Mouse (Mus musculus) embryo, embryonic 10 days (tissue): ENCODE results near the gene Anp32a.
A peak's percentile ranks its signal among the peaks of the same experiment; 100 is the strongest.

Experiments
- DNase-seq: peaks from one replicate; pipeline ENCODE4 v3.0.0-alpha.2; 2015; ENCODE audit warnings: low spot score

Anp32a gene

GRCm38 (mm10) chr9:62346388-62346679 is 5.2 kb downstream of the Anp32a start:
- no peak for DNase-seq

DNA sequence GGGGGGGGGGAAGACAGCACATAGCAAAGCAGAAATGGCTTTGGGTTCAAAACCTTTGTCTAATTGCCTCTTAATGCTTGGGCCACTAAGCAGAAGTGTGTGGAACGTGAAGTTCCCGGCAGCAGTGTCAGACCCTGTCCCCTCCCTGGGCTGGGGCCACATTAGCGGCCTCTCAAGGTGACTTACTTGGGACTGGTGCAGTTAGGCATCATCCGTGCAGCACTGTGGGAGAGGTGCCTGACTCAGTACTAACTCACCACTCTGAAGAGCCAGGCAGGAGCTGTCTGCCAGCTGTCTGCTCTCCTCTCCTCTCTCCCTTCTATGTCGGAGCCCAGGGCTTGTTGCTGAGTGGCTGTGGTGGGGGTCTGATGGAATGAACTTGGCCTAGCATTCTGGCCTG is 6.1 kb downstream of the Anp32a start:
- no peak for DNase-seq

DNA sequence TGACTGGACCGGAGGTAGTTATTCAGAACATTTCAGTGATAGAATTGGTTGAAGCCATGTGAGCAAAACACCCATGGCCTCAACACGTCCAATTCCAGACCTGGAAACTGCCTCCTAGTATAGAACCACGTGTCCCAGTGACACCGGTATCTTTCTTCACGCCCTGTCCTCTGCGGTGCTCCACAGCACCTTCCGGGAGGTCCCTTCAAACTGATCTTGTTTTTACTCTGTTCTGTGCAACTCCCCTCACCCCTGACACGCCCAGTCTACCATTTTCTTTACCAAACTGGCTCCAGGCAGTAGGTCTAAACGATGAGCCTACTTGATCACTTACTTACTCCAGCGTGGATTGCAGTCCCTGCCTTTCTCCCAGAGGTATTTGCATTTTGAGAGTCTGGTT is 7.0 kb downstream of the Anp32a start:
- no peak for DNase-seq

GRCm38 (mm10) chr9:62348467-62348985 is 7.4 kb downstream of the Anp32a start:
- DNase-seq, result no peak

- no peak for DNase-seq
These were observed 8.2 kb downstream of the Anp32a start for GRCm38 (mm10) chr9:62349250-62349649.

DNA sequence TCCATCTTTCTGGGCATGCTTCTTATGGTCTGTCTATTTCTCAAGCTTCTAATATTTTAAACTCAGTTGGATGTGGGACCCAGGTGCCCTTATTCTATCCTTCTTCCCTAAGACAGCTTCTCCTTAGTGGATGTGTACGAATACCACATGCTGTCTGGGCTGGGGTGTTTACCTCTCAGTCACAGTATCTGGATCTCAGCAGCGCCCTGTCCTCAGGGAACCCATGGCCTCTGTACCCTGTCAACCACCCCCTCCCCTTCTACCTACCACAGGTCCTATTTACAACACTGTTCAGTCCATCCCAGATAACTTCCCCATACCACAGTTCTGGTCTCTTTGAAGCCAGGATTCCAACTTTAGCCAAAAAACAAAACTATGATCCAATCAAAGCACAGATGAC is 9.6 kb downstream of the Anp32a start:
- DNase-seq, result no peak

GRCm38 (mm10) chr9:62351200-62351599 is 10.1 kb downstream of the Anp32a start:
- no peak for DNase-seq

GRCm38 (mm10) chr9:62353784-62354183 is 12.7 kb downstream of the Anp32a start:
- no peak for DNase-seq

DNA sequence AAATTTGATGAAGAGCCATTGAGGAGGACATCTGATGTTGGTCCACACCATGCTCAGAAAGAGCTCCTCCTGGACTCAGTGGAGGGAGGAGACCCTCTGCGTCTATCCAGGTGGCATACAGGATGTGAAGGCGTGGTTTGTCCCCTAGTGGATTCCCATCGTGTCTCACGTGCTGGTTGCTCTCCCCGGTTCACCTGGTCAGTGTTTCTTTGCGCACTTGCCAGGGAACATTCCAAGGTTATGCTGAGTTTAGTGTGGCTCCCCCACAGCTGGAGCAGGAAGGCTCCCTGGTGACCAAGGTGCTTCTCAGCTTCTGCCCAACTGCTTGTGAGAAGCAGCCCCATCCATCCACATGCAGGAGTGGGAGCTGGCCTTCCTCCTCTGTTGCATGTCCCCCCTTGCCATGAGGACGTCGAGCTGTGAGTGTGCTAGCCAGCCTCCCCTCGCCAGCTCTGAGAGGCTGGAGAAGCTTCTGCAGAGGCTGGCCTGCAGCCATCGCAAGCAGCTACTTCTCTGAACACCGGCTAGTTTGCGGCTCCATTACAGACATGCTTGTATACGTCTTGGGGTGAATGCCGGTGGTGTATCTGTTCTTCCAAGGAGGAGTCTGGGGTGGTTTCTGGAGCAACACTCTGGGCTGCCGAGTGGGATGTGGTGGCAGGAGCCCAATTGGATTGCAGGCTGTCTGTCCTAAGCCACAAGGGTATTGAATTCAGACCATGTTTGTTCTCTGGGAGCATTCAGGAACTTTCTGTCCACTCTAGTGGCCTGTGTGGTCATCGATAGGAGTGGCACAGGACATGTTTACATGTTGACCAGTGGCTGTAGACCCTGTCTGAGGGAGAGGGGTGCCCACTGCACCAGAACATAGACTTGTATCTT is 14.0 kb downstream of the Anp32a start:
- no peak for DNase-seq

DNA sequence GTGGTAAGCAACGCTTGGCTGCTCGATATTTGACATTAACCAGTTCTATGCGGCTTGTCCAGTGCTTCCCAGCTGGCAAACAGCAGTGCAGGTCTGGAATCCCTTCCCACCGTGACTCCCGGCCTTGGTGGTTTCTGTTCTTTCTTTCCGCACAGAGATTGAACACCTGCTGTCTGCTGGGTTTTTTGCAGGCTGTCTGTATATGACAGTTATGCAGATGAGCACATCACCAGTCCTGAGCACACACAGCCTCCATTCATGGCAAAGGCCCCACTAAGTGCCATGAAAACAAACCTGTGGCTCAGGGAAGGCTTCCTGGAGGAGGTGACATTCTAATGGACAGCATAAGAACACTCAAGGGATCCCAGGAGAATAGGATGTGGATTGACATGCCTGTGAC is 14.7 kb downstream of the Anp32a start:
- no peak for DNase-seq

- DNase-seq, result no peak
These were observed 16.5 kb downstream of the Anp32a start for GRCm38 (mm10) chr9:62357593-62357992.

DNA sequence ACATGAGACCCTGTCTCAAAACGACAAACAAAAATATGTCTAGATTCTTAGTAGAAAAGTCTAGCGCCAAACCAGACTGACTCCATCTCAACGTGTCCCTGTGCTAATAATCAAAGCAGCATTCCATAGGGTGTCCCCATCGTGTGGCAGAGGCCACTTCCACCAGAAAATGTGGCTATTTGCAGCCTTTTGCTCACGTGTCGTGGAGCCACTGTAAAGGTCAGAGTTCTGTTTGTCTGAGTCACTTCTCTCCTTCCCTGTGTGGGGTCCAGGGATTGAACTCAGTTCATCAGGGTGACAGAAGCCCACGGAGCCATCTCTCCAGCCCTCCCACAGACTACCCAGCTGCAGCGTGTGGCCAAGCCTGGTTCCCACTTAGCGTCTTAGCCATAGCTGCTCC is 17.8 kb downstream of the Anp32a start:
- no peak for DNase-seq

- DNase-seq, result no peak
These were observed 19.8 kb downstream of the Anp32a start for GRCm38 (mm10) chr9:62360889-62361288.

DNA sequence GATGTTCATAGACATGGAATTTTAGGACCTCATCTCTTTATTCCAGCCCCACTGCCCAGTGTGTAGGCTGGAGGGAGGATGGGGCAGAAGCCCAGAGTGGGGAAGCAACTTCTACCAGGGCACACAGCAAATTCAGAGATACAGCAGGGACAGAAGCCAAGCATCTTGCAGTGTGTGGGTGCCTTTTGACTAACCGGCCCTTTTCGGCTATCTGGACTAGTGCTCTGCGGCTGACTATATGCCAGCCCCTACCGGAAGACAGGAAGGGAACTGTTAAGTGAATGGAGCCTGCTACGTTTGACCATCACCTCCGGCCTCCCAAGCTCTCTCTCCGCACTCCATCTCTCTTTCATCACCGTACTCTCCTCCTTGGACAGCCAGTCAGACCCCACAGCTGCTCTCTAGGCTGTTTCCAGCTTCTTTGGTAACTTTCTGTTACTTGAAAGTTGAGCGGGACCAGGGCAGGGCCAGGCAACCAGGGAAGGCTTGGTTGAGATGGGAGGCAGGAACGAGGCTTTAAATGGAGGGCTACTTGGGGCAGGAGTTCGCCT is 21.8 kb downstream of the Anp32a start:
- no peak for DNase-seq

GRCm38 (mm10) chr9:62363619-62364018 is 22.5 kb downstream of the Anp32a start:
- DNase-seq, result peak; percentile 94

GRCm38 (mm10) chr9:62364216-62364615 is 23.1 kb downstream of the Anp32a start:
- DNase-seq, result no peak

DNA sequence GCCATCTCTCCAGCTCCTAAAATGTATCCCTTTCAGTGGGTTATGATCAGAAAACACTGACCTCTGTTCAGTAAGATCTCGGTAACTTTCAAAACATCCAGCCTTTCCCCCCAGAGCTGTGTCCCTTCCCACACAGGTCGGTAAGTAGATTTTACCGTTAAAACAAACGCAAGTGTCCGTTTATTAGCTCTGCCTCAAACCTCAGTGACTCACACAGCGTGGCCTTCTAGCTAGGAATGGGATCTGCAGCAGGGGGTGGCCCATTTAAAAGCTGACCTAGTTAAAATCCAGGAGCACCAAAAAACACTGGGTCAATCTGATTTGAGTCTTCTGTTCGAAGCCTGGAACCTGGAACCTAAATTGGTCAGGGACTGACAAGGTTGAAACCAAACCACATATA is 23.7 kb downstream of the Anp32a start:
- DNase-seq, result no peak

DNA sequence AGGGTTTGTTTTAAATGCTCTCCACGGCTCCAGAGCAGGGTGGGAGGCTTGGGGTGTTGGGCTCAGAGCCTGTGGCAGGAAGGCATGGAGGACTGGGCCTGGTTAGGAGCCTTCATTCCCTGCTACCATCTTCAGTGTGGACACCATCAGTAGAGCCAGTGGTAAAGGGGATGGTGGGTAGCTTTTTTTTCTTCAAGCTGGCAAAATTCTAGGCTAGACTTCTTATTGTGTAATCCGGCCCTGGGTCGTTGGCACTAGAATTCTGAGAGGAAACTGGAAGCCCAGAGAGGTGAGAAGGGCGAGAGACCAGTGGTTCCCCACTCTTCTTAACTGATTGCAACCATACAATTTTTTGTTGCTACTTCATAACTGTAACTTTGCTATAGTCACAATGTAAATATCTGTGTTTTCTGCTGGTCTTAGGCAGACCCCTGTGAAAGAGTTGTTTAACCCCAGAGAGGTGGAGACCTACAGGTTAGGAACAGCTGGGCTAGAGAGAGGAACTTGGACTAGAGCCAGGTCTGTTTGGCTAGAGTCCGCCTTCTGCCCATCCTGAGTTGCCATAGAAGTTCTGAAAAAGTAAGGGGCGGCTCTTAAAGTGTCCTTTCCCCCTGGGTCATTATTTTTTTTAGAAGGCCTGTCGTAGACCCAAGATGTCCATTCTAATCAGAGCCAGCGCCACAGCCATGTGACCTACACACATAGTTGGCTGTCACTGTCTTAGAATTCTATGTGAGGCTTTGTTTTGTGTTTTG is 24.4 kb downstream of the Anp32a start:
- DNase-seq, result no peak

GRCm38 (mm10) chr9:62366478-62367458 is 25.7 kb downstream of the Anp32a start:
- peak; percentile 46 for DNase-seq

DNA sequence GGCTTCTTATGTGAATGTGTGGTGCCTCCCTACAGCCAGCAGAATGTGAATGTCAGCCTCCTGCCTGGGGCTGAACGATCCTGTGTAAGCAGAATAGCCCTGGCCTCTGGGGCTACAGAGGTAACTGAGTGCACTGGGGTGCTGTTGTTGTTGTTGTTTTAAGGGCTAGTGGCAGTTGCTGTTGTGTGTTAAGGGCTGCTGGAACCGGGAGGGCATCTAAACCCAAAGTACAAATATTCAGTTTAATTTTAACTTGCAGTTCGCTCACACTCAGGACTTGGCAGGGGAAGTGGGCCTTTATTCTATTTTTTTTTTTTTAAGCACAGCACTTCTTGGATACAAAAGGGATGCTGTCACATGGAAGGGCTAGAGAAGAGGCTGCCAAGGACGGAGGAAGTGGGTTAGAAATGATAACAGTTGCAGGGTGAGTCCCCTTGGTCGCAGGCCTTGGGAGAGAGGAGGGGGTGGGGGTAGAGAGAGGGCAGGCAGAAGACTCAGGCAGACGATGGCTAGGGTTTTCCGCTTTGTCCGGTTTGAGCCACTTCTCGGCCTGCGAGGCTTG is 26.5 kb downstream of the Anp32a start:
- DNase-seq, result no peak

DNA sequence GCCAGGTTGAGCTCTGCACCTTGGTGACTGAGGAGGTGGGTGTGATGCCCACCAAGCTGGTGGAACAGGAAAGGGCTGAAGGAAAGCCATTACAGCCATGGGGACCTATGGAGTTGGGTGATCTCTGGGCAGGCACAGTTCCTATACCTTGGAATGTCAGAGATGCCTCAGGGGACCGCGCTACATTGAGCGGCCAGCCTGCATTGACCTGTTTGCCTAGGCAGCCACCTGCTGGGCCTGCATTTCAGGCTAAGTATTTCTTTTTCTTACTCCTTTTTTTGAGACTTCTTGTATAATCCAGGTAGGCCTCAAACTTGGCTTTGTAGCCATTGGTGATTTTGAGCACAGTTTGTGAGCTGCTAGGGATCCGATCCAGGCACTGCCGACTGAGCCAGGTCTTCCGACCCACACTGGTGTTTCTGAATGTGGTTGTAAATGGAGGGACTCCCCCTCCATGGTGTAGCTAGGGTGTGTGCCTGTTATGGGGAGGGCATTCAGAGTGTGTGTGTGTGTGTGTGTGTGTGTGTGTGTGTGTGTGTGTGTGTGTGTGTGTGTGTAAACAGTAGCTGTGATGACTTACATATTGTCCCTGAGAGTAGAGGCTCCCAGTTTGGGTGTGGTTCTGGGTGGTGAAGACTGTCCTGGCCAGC is 27.3 kb downstream of the Anp32a start:
- no peak for DNase-seq
